Mouse (Mus musculus) kidney, adult 2 months (tissue): ENCODE measurements around the gene Il6. TPM values are rescaled to one million over a fixed set of nuclear protein-coding genes. Genes with fewer than 3 reads are reported as not detected.
"Not testable (repeated sequence)": the region's sequence is repeated elsewhere in the genome, so short reads cannot be mapped to it uniquely, and the experiment has no call there.

Experiments
- DNase-seq: peaks from one replicate; pipeline ENCODE4 v3.0.0; 2021
- H3K27ac ChIP-seq: fragments of 200-500 bp; 2 replicates; pipeline ENCODE4 v1.5.1; 2012; ENCODE audit warnings: low read depth, low read length, control low read depth, inconsistent platforms; ENCODE audit not compliant: insufficient read depth
- H3K27me3 ChIP-seq: fragments of 200-500 bp; replicated peaks from 2 replicates; pipeline ENCODE4 v1.6.1; 2012; ENCODE audit warnings: mild to moderate bottlenecking, moderate library complexity, low read length, inconsistent platforms; ENCODE audit not compliant: control insufficient read depth, insufficient read depth
- H3K36me3 ChIP-seq: fragments of 200-500 bp; 2 replicates; pipeline ENCODE4 v1.6.1; 2012; ENCODE audit warnings: mild to moderate bottlenecking, moderate library complexity, low read length, inconsistent platforms; ENCODE audit not compliant: control insufficient read depth, insufficient read depth
- H3K4me1 ChIP-seq: fragments of 200-500 bp; 2 replicates; pipeline ENCODE4 v1.6.1; 2011; ENCODE audit warnings: low read length; ENCODE audit not compliant: control insufficient read depth, insufficient read depth
- H3K4me3 ChIP-seq: fragments of 200-500 bp; 2 replicates; pipeline ENCODE4 v1.5.1; 2011; ENCODE audit warnings: mild to moderate bottlenecking, low read depth, low read length, control low read depth; ENCODE audit not compliant: insufficient read depth
- CTCF ChIP-seq: fragments of 200-500 bp; conservative IDR thresholded peaks from 2 replicates; pipeline ENCODE4 v1.5.1; 2011; ENCODE audit warnings: low read depth, mild to moderate bottlenecking, control low read depth, low read length, moderate library complexity, mixed read lengths; ENCODE audit not compliant: insufficient read depth, insufficient read length
- POLR2A ChIP-seq: fragments of 200-500 bp; IDR thresholded peaks from one replicate; pipeline ENCODE4 v1.6.1; 2011; ENCODE audit warnings: low read depth, low read length, control low read depth
- WGBS: fragments of 180-500 bp; shearing (Covaris S2); methylation state at CpG from one replicate; pipeline ENCODE4 v1.1.7; 2018; 5-methylcytosine and 5-hydroxymethylcytosine counted together
- polyA plus RNA-seq: library from polyadenylated mRNA; depleted of rRNA; stranded (reverse); fragments of >200 nt; gene quantifications from 2 replicates; pipeline ENCODE4 v1.2.3, GENCODE M21; 2012; rRNA removed

The Il6 gene
- polyA plus RNA-seq, 1 experiment: not detected

DNA sequence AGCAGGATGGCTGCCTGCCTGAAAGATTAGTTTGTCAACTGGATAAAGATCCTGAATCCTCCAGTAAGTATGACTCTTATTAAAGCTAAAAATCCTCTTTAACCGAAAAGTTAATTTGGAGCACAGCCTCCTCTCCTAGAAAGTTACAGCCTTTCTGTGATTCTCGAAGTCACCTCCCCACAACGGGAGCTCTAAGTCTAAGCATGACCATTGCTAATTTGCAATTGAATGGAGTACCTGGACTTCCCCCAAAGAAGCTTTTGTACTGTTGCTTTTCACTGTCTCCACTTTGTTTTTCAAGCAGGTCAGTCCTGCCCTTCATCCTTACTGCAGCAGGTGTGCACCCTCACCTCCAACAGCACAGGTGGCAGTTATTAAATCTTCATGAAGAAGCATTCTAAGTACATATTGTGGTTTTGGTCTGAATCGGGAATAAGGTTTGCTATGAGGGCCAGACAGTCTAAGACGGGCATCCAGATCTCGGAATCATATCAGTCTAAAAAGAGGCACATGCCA, 45.4 kb downstream of the Il6 start:
- Histone ChIP-seq H3K4me3 (no peak overlapping the region), H3K36me3 (no peaks in the 10 kb centered on the region), H3K27ac (no peak overlapping the region), H3K4me1 (no peaks in the 10 kb centered on the region), H3K27me3 (no peaks in the 10 kb centered on the region)
- no peak for DNase-seq
- 87% methylated on average over 6 of the region's 6 CpGs for WGBS
- TF ChIP-seq POLR2A (no peak), CTCF (no peak)

DNA sequence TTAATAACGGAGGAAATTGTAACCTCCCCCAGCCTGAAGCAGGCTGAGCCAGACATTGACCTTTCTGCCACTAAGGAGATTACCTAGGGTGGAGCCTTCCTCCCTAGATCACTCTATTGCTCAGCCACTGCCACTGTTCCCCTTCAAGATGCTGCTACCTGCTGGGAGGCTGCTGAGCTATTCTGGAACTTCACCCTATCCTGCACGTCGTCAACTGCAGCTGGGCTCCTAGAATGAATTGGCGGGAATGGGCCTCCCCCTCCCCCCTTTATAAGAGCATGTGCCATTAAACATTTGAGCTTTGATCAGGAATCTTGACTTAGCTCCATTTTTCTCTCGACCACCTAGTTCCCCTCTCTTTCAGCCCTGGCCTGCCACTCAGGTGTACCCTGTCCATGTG, 46.7 kb downstream of the Il6 start:
- 81% methylated on average over 5 of the region's 5 CpGs for WGBS
- not testable (repeated sequence) for H3K36me3 ChIP-seq, H3K27ac ChIP-seq, H3K4me1 ChIP-seq, H3K27me3 ChIP-seq, DNase-seq, H3K4me3 ChIP-seq

DNA sequence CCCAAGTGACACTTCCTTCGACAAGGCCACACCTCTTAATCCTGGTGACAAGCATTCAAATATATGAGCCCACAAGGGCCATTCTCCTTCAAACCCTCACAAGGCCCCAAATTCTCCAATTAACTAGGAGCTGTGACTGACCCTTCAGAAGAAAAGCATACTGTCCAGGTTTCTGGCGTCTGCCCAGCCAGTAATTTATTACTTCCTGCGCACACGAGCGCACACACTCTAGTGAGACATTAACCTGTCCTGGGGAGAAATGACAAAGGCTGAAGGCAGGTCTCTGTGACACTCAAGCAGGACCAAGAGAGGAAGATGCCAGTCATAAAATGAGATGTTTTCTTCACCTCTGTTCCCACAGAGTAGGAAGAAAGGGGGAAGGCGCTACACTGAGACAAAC, 54.8 kb downstream of the Il6 start:
- H3K36me3 ChIP-seq: no peaks in the 10 kb centered on the region

More for the DNA sequence above, 54.8 kb downstream of the Il6 start:
- DNase-seq: peak; percentile 57
- WGBS: 22% methylated on average over 6 of the region's 6 CpGs
- H3K27me3 ChIP-seq: no peaks in the 10 kb centered on the region
- H3K4me1 ChIP-seq: peaks cover 3% of the 10 kb centered on the region; the same call in 1 of the 2 replicates
- H3K27ac ChIP-seq: no peak overlapping the region
- H3K4me3 ChIP-seq: no peak overlapping the region
- TF ChIP-seq CTCF (no peak), POLR2A (no peak)

Other genes starting within 250 kb of the Il6 start
- 25.0 and 35.1 TPM in 2 replicates for gene Tyms, start 60.5 kb downstream of the Il6 start, polyA plus RNA-seq
- 0.05 TPM in 1 of 2 replicates, not detected in the other for gene Garem2, start 92.0 kb downstream of the Il6 start, polyA plus RNA-seq
- gene 3110082J24Rik, start 93.0 kb downstream of the Il6 start, polyA plus RNA-seq: not detected in 2 replicates
- 116 and 122 TPM in 2 replicates for gene Hadha, start 142.0 kb downstream of the Il6 start, polyA plus RNA-seq
- gene Hadhb, start 142.1 kb downstream of the Il6 start, polyA plus RNA-seq: 253 and 280 TPM in 2 replicates
- gene Adgrf3, start 192.6 kb downstream of the Il6 start, polyA plus RNA-seq: 0.05 TPM in 1 of 2 replicates, not detected in the other
- 18.2 and 20.0 TPM in 2 replicates for gene Selenoi, start 219.5 kb downstream of the Il6 start, polyA plus RNA-seq